Mouse (Mus musculus) ES-E14 (cell line): Measurements from ENCODE around the gene Cracr2a.

Source experiments
- HCFC1 ChIP-seq: IDR thresholded peaks from 2 replicates; pipeline ENCODE4 v1.6.1; 2012; ENCODE audit warnings: low read length, inconsistent platforms, borderline replicate concordance; ENCODE audit not compliant: insufficient read depth
- MAFK ChIP-seq: IDR thresholded peaks from 2 replicates; pipeline ENCODE4 v1.6.1; 2014; ENCODE audit warnings: mild to moderate bottlenecking, low read depth, low read length, inconsistent platforms; ENCODE audit not compliant: insufficient read depth

DNA sequence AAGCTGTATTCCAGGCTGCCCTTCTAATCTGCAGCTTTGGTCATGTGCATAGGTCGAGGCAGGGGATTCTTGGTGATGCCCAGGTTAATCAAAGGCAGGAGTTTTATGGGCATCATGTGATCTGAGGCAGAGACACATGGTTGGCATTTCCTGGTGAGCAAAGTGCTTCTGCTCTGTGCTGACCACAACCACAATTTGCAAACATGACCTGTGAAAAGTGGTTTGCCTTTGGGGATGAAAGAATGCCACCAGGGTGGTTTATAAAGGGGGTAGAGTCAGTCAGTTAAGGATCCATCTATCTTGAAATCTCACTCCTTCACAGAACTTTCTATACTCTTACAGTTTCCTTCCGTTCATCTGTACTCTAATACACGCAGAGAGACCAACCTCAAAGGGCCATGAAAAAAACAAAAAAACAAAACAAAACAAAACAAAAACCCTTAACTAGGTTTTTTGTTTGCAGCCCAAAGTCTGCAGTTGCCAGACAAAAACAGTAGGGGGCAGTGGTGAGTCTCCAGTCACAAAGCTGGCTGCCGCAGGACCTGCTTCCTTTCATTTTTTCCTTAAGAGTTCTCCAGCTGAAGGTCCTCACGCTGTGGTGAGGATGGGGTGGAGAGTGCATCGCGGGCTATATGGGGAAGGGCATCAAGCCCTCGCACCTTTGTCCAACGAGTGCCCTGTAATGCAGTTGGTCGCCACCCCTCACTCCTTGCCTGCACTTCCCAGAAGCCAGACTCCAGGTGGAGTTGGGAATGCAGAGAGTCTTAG is 56.3 kb downstream of the Cracr2a start:
- TF ChIP-seq HCFC1 (no peak), MAFK (no peak)
